Mouse (Mus musculus) right cerebral cortex, postnatal 25 days (tissue): ENCODE measurements around the gene Dhrs7.
"Not testable (repeated sequence)": the region's sequence is repeated elsewhere in the genome, so short reads cannot be mapped to it uniquely, and the experiment has no call there.

ENCODE experiments used
- DNase-seq: peaks from one replicate; pipeline ENCODE4 v3.0.0; 2022

Gene Dhrs7

DNA sequence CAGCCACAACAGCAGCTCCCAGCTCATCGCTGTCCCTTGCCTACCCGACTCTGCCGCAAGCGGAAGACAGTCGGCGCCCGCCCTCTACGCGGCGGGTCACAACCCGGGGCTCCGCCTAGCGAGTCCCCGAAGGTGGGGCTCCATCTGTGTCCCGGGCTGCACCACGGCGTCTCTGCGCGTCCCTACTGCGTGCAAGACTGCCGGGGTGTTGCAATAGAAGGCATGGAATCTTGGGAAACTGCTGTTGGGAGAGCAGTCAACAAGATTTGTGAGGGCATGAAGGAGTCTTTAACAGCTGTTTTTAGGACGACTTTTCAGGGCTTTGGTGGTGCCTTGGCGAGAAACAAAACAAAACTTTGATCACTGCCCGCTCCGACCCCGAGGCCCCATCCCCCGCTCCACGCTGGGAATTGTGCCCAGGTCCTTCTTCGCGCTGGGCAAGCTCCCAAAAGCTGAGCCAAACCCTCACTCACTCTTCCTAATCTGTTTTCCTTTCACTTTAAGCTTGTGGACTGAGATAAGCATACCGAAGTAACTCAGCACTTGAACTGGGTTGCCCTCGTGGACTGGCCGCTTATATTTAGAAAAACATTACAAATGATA, at the start of gene Dhrs7:
Gene Dhrs7, minus strand, starts transcription at position 175 of the 603 bp plus-strand sequence.
- peak; percentile 80 for DNase-seq

DNA sequence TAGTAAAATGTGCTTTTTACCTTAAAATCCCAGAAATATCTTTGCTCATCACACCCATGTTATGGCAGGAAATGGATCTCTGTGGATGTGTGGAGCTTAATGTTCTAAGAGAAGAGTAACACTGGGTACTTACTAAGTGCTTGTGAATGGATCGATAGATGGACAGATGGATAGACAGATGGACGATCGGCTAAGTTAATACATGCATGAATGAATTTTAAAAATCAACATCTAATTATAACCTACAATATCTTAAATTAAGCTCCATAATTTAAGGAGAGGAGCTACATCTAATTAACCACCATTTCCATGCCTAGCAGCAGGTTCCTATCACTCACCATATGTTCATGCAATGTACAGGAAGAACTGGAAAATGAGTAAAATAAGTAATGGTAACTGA, 45.3 kb upstream of the Dhrs7 start:
- DNase-seq = no peak

DNA sequence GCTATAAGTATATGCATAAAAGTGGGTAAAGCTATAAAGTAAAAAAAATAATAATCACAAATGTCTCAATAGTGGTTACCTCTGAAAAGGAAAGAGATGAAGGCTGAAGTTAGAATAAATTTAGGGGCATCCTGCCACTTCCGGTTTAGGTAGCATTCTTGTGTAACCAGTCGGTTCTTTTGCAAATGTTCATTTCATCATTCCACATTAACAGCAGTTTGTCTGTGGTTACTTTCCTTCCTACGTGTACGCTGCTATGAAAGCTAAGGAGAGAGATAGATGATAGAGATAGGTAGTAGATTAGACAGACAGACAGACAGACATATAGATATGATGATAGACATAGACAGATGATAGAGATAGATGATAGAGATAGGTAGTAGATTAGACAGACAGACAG, 39.4 kb upstream of the Dhrs7 start:
- DNase-seq = no peak

DNA sequence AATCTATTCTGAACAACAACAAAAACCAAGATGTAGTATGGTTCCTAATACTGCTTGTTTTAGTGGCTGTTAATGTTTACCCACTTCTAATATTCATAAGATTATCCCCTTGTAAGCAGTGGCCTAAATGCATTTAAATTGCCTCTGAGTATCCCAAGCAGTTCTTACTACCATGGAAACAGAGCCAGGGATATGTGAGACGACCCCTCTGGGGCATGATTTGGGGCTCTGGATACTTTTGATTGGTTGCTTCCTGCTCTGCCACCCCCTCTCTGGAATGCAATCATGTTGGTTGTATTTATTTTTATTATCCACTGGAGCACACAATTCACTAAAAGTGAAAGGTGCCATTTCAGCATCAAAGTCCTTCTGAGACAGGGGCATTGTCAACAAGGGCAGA, 35.3 kb upstream of the Dhrs7 start:
- no peak for DNase-seq

DNA sequence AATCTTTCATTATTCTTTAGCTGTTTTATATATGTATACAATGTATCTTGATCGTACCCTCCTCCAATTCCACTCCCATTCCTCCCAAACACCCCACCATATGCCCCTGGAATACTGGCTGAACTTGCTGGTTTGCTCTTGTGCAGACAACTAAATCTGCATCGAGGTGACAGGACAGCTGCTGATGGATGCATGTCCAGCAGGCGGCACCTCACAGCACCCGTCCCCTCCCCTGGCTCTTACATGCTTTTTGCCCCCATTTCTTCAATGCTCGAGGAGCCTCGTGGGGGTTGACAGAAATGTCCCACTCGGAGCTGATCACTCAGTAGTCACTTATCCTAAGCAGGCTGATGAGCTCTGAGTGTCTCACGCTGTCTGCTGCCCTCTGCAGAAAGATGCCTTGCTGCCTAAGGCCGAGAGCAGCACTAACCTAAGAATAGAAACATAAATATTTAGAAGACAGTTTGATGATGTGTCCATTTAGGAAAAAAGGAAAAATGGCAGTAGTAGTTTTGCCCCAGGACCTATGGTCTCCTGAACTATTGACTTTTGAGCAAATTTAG, 30.3 kb upstream of the Dhrs7 start:
- DNase-seq = no peak

DNA sequence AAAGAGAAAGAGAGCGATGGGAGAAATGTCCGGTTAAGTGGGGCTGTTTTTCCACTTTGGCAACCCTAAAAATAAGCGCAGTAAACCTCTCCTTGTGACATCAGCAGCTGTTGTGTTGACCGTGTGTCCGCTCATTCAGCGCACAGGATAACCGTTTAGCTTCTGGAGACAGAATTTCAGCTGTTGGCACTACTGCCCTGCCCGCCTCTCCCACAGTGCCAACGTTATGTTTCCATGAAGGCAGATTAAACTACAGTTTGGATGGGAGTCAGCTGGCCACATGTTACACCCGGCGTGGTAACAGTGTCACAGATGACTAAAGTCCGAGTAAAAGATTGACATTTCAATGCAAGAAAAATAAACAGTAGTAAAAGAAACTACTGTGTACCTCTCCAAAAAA, 29.7 kb upstream of the Dhrs7 start:
- no peak for DNase-seq

DNA sequence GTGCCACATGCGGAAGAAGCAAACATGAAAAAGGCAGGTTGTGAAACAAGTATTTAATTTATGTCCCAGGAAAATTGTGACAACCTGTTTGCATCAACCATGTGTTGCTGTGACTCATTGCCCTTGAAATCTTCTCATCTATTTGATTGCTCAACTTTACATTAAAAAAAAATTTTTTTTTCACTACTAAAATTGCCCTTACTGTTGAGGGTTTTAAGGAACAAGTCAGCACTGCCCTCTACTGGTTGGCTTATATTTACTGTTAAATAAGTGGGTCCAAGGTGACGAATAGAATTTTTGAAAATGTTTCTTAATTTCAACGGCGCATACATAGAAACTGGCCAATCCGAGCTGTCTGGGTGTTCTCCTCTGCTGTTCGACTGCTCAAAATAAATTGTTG, 29.2 kb upstream of the Dhrs7 start:
- DNase-seq = no peak

DNA sequence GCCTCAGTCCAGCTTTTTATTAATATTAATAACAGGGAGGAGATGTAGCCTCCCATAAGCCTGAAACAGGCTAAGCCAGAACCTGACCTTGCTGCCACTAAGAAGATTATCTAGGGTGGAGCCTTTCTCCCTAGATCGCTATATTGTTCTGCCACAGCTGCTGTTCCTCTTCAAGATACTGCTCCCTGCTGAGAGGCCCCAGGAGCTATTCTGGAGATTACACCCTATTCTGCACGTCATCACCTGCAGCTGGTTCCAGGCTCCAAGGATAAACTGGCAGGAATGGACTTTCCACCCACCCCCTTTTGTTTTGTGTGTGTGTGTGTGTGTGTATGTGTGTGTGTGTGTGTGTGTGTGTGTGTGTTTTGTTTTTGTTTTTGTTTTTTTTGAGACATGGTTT, 23.6 kb upstream of the Dhrs7 start:
- DNase-seq = not testable (repeated sequence)

DNA sequence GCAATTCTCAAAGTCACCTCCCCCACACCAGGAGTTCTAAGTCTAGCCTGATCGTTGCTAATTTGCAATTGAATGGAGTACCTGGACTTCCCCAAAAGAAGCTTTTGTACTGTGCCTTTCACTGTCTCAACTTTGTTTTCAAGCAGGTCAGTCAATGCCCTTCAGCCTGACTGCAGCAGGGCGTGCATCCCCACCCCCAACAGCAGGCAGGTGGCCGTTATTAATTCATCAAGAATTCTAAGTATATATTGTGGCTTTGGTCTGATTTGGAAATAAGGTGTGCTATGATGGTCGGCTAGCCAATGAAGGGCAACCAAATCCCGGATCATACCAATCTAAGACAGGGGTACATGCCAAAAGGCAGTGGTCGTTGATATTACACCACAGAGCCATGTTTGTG, 23.0 kb upstream of the Dhrs7 start:
- not testable (repeated sequence) for DNase-seq

DNA sequence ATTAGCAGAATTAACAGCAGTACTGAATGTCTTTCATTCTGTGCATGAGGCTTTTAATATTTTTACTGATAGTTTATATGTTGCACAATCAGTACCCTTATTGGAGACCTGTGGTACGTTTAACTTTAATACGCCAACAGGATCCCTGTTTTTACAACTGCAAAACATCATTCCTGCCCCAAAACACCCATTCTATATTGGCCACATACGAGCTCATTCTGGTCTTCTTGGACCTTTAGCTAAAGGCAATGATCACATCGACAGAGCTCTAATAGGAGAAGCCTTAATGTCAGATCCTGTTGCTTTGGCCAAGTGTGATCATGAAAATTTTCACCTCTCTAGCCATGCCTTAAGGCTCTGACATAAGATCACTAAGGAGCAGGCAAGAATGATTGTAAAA, 21.9 kb upstream of the Dhrs7 start:
- not testable (repeated sequence) for DNase-seq

DNA sequence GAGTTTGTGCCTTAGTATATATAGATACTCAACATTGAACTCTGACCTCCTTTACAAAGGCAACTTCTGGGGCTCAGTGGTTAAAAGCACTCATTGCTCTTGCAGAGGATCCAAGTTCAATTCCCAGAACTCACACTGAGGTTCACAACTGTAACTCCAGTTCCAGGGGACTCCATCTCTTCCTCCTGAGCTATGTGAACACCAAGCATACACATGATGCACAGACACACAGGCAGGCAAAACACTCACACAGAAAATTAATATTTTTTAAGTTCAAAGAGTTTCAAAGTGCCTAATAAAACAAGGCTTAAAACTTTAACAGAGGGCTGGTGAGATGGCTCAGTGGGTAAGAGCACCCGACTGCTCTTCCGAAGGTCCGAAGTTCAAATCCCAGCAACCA, 18.9 kb upstream of the Dhrs7 start:
- no peak for DNase-seq

DNA sequence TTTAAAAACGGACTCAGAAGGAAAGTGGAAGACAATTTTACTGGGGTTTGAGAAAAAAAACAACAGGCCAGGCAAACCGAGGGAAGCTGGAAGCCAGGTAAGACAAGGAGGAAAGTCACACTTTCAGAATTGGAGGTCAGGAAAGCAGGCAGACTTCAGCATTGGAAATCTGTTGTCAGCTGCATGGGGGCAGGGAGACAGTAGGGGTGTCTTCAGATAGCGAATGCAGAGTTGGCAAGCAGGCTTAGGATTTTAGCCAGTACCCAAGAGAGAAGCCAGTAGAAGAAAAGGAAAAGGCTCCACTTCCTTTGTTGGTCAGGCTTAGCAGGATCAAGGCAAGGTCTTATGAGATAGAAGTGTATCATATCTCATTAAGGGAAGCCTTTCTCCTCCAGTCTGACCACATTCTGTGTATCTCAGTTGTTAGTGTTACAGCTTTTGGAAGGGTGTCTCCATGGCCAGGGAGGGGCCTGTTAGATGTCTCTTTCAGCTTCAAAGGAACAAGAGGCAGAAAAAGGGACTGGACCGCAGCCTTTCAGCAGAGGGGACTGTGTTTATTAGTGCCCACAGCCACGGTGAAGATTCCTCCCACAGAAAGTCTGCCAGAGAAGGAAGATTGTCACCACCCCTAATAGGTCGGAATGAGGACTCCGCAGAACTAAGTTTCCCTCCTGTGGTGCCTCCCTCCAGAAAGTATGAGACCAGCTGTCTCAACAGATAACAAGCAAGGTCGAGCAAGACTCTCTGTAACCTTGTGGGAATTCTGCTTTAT, 18.0 kb upstream of the Dhrs7 start:
- DNase-seq = no peak

DNA sequence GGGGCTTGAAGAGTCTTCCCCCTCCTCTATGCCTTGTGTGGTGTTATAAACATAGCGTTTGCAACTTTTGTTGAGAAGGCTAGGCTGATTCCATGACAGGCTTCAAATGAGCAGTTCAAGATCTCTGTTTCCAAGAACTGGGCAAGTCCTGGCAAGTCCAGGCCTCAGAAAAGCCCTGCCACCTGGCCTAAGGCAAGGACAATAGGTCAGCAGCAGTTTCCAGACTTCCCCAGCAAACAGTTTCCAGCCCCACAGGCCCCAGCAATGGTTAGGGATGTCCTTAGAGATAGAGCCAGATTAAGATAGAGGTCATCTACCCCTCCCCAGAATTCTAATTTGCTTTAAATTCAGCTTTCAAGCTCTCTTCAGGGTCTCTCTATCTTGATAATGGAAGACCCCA, 17.2 kb upstream of the Dhrs7 start:
- DNase-seq = no peak

DNA sequence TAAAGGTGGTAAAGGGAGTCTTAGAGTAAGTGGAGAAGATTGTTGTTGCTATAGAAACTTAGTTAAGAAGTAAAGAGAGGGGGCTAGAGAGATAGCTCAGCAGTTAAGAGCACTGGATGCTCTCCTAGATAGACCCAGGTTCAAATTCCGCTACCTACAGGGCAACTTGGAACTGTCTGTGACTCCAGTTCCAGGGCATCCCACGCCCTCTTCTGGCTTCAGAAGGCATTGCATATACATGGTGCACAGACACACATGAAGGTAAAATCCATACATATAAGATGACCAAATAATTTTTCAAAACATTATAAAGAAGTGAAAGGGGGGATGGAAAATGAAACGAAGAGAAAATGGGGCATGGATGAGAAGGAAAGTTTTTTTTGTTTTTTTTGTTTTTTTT, 14.9 kb upstream of the Dhrs7 start:
- DNase-seq = no peak

DNA sequence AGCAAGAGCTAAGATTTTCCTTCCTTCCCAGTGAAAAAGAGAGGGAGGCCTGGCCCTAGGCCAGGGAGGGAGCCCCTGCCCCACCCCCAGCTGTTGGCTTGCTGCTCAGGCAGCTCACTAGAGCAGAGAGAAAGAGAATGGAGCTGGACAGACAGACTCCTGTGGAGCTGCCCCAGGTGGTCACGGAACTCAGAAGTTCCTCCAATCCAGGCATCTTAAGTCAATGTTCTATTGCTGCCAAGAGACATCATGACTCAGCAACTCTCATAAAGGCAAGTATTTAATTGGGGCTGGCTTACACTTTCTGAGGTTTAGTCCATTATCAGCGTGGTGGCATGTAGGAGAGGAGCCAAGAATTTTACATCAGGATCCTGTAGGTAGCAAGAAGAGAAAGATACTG, 10.1 kb upstream of the Dhrs7 start:
- DNase-seq = no peak

DNA sequence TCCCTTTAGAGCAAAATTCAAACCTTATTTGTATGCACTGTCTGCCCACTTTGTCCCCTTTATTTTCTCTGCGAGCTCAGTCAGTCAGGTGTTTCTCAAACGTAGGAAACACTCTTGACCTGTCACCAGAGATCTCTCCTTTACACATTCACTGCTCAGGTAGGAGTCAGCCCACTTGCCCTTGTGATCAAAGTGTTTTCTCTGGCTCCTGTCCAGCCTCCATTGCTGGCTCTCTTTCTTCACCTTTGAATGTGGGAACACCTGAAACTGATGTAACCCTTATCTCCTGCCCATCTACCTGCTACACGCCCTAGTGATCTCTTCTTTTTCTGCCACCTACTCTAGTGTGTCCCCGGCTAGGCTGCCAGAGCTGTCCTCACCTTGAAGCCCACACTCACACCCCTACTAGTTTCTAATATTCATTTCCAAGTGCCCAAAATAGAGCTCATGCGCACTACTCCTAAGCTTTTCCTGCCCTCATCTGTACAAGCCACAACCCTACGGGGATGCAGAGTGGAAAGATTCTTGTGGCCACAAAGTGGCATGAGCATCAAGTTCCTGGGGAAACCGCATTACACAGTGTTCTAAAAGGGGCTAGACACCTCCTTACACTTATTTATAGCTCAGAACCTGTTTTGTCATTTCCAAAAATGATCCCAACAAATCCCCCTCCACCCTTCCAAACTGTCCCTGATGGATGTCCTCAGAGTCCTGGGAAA, 9.5 kb upstream of the Dhrs7 start:
- DNase-seq = no peak

DNA sequence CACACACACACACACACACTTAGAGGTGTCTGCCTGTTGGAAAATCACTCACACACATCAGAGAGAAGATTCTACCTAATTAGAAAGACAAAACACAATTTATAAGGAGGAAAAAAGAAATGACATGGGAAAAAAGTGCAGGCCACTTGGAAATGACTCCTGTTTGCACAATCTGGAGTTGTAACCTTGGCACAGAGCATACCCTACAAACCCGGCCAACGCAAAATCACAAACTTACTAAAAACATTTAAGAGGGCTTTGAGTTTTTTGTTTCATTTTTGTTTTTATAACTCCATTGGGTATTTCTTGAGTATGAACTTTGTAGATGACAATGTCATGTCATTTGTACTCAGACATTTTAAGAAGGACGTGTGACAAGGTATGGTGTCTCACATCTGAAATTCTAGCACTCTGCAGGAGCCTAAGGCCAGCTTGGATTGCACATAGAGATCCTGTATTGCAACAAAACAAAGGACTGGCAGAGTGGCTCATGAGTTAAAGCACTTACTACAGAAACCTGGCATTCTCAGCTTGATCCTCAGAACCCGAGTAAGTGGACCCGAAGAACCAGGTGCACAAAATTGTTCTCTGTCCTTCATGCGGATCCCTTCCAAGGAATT, 6.9 kb upstream of the Dhrs7 start:
- no peak for DNase-seq

DNA sequence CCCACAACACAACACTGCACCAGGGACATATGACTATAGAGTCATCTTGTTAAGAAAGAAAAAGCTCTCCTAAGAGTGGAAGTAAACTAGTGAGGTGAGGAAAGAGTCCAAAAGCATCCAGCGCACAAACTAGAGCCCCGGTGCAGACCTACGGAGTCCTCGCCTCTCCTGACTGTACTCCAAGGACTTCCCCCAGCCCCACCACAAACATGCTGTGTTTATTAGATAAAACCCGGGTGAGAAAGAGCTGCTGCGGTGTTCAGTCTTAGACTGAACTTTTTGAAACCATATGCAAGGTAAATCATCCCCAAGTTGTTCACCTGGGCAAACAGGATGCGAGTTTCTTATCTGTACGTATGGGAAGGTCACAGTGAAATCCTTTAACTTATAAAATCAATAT, 6.2 kb upstream of the Dhrs7 start:
- DNase-seq = no peak

DNA sequence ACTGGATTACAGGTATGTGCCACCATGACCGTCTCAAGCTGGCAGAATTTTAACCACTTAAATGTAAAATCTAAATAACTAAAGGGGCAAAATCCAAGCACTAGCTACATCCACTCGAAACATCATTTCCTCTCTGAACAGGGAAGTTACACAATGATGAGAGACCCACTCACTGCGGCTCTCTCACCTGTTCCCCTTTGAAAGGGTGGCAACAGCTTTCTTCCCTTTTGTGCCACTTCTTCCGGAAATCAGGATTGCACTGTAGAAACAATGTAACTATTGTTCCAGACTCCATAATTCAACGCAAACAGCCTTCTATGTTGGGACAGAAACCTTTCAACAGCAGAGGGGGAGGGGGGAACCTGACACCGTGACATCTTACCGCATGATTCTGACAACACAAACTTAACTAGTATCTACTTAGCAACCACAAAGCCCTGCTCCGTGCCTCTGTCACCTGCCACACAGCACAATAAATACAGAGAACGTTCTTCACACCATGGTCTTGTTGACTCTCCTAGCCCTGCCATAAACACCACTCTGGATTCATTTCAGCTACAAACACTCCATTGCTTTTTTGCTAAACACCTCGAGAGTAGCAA, 3.3 kb upstream of the Dhrs7 start:
- no peak for DNase-seq

DNA sequence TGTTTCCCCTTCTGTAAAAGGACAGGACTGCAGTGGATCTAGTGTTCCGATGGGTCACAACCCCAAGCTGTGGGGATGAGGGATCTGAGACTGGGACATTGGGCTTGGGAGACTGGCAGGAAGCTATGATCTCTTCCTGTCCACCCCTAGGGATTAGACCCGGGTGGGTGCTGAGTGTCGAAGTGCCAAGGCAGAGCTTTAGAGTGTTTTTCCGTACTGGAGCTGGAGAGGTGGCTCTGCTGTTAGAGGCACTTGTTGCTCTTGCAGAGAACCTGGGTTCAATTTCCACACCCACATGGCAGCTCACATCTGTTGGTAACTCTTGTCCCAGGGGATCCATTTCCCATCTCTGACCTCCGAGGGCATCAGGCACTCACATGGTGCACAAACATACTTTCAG, 1.3 kb upstream of the Dhrs7 start:
- no peak for DNase-seq

DNA sequence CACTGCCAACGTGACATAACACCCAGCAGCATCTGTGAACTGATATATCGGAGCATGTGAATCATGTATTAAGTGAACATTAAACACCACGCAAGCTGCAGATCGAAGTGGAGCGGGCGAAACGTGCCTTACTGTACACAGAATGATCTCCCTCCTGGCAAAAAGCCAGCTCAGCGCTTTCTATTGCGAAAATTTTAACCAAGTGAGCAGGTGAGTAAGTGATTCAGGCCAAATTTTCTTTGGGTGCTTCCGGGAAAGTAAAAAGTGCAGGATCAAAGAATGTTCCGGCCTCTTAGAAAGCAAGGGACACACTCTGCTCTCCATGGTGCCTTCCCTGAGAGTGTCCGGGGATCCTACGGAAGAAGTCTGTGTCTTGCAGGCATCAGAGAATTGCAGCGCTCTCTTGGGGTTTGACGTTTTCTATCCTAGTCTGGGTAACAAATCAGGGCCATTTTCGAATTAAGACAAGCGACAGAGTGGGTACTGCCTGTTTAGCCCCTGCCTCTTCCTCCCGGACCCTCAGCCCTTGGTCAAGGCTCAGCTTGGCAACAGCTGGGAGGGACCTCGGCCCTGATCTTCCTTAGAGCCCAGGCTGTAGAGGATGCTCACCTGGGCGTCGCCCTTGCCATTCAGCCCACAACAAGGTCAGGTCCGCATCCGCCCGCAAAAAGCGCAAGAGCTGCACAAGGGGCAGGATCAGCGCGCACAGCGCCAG, 532 bp downstream of the Dhrs7 start:
- DNase-seq = peak; percentile 8

DNA sequence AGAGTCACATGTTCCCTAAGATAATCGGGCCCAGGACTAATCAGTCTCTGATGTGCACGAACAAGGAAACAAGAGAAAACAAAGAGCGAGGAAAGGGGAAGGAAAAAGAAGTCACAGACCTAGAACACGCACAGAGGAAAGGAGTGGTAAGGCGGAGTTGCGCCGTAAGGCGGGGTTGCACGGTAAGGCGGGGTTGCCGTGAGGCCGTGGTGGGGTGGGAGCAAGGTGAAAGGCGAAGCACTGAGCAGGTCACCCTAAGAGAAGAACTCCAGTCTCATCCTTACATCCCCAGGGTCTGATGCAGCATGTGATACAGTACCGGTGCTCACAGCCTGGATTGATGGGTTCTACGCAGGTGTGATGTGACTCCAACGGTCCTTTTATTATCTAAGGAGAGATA, 8.9 kb downstream of the Dhrs7 start:
- no peak for DNase-seq
